Mouse (Mus musculus) myocyte (in vitro differentiated cells): ENCODE measurements around the gene Mbnl1.

Source experiments
- POLR2A ChIP-seq: IDR thresholded peaks from one replicate; pipeline ENCODE4 v1.6.1; 2011; ENCODE audit warnings: low read depth, mild to moderate bottlenecking, control low read depth, moderate library complexity; ENCODE audit not compliant: insufficient read length
- REST ChIP-seq: IDR thresholded peaks from one replicate; pipeline ENCODE4 v1.6.1; 2011; ENCODE audit warnings: mild to moderate bottlenecking, control low read depth, moderate library complexity; ENCODE audit not compliant: insufficient read depth, insufficient read length
- TCF12 ChIP-seq: IDR thresholded peaks from one replicate; pipeline ENCODE4 v1.6.1; 2011; ENCODE audit warnings: mild to moderate bottlenecking, control low read depth; ENCODE audit not compliant: poor library complexity, insufficient read depth, severe bottlenecking

- no peak for TF ChIP-seq TCF12
- TF ChIP-seq POLR2A: no peak
- TF ChIP-seq REST: no peak
Measured at GRCm38 (mm10) chr3:60565950-60566349, 93.3 kb downstream of the Mbnl1 start.
